Mouse (Mus musculus) MEL (cell line): ENCODE results near the gene Asprv1.

Source experiments
- CHD2 ChIP-seq: IDR thresholded peaks from 2 replicates; pipeline ENCODE4 v1.6.1; 2011; ENCODE audit warnings: low read length, improper control_type of control experiment
- CTCF ChIP-seq, 3 experiments: IDR thresholded peaks in 2 of 3; conservative IDR thresholded peaks in 1 of 3; 2 replicates each; pipeline ENCODE4 v1.5.1; 2011 to 2012; ENCODE audit warnings: low read length in 3 of 3, low read depth in 2 of 3, mild to moderate bottlenecking in 2 of 3, improper control_type of control experiment in 1 of 3, inconsistent platforms in 1 of 3, mixed read lengths in 1 of 3, moderate library complexity in 1 of 3; ENCODE audit not compliant: control insufficient read depth in 1 of 3, insufficient read depth in 1 of 3, poor library complexity in 1 of 3, severe bottlenecking in 1 of 3
- POLR2A ChIP-seq, 2 experiments: IDR thresholded peaks; 2 replicates each; pipeline ENCODE4 v1.6.1; 2011 to 2012; ENCODE audit warnings: low read length in 2 of 2, mild to moderate bottlenecking in 2 of 2, control low read depth in 1 of 2, improper control_type of control experiment in 1 of 2, low read depth in 1 of 2, moderate library complexity in 1 of 2; ENCODE audit not compliant: control insufficient read depth in 1 of 2, insufficient read depth in 1 of 2, poor library complexity in 1 of 2
- TAL1 ChIP-seq: IDR thresholded peaks from 2 replicates; pipeline ENCODE4 v1.6.1; 2012; ENCODE audit warnings: mild to moderate bottlenecking, inconsistent platforms, low read length, moderate library complexity, mixed read lengths

- TF ChIP-seq TAL1: no peak
- no peak for TF ChIP-seq CHD2
- no peak for TF ChIP-seq CTCF (IDR thresholded peaks at IDR 0.05 in 2 of 3, conservative IDR thresholded peaks at IDR 0.05 in 1 of 3; ENCODE audit: control insufficient read depth in 1 of 3, insufficient read depth in 1 of 3, low read depth in 2 of 3, low read length in 3 of 3, poor library complexity in 1 of 3, severe bottlenecking in 1 of 3)
- TF ChIP-seq POLR2A (IDR thresholded peaks at IDR 0.05; ENCODE audit: control insufficient read depth in 1 of 2, insufficient read depth in 1 of 2, low read depth in 1 of 2, low read length in 2 of 2, poor library complexity in 1 of 2): no peak
Measured at GRCm38 (mm10) chr6:86640776-86641175, 12.8 kb downstream of the Asprv1 start.
